ENCODE assay signal across 16 mouse cellular contexts in genomic region chr10:90507561-90507960, GRCm38 (mm10).
DNase-seq lines count a peak whose midpoint lies in the region; ATAC-seq and TF ChIP-seq lines count a peak whose summit lies in the region.
"Had no signal": no experiment of that assay in that cellular context is flagged by ENCODE, and none has a peak within 500 bp of the region (broad histone marks: within the 10 kb centered on the region; RNA-seq: fewer than 3 reads in every experiment).

No protein-coding gene starts in this region.

- H3K27ac ChIP-seq in ES-E14 (ENCODE audit: insufficient read depth, low read depth, low read length, poor library complexity, severe bottlenecking) = no peak overlapping the region
- H3K27ac ChIP-seq in stomach, embryonic 15.5 days = no peak overlapping the region
- H3K27ac ChIP-seq in kidney, embryonic 15.5 days = no peak overlapping the region
- H3K27ac ChIP-seq: embryonic facial prominence, embryonic 13.5 days; forebrain, embryonic 15.5 days; heart, embryonic 10.5 days; hindbrain, embryonic 12.5 days had no signal

- no peak overlapping the region for H3K9ac ChIP-seq in ES-E14 (ENCODE audit: insufficient read depth, low read depth, low read length, poor library complexity, severe bottlenecking)
- no peak overlapping the region for H3K9ac ChIP-seq in stomach, embryonic 15.5 days
- H3K9ac ChIP-seq in kidney, embryonic 15.5 days = no peak overlapping the region
- H3K9ac ChIP-seq: embryonic facial prominence, embryonic 13.5 days; forebrain, embryonic 15.5 days; hindbrain, embryonic 12.5 days had no signal

- H3K4me1 ChIP-seq in ES-E14 (ENCODE audit: control insufficient read depth in 2 of 2, insufficient read depth in 2 of 2, low read length in 2 of 2, poor library complexity in 1 of 2) = no peaks in the 10 kb centered on the region
- H3K4me1 ChIP-seq in stomach, embryonic 15.5 days = no peaks in the 10 kb centered on the region
- no peaks in the 10 kb centered on the region for H3K4me1 ChIP-seq in kidney, embryonic 15.5 days
- H3K4me1 ChIP-seq: embryonic facial prominence, embryonic 13.5 days; forebrain, embryonic 15.5 days; heart, embryonic 10.5 days; hindbrain, embryonic 12.5 days had no signal

- H3K9me3 ChIP-seq in ES-E14 (ENCODE audit: control insufficient read depth, insufficient read depth, low read depth, low read length) = no peaks in the 10 kb centered on the region
- H3K9me3 ChIP-seq in stomach, embryonic 15.5 days = no peaks in the 10 kb centered on the region
- no peaks in the 10 kb centered on the region for H3K9me3 ChIP-seq in kidney, embryonic 15.5 days (replicated peaks)
- H3K9me3 ChIP-seq: embryonic facial prominence, embryonic 13.5 days; forebrain, embryonic 15.5 days; heart, embryonic 10.5 days; hindbrain, embryonic 12.5 days had no signal

- no peaks in the 10 kb centered on the region for H3K27me3 ChIP-seq in stomach, embryonic 15.5 days (replicated peaks)
- no peaks in the 10 kb centered on the region for H3K27me3 ChIP-seq in kidney, embryonic 15.5 days
- H3K27me3 ChIP-seq: embryonic facial prominence, embryonic 13.5 days; forebrain, embryonic 15.5 days; hindbrain, embryonic 12.5 days had no signal

- no peak overlapping the region for H3K4me3 ChIP-seq in ES-E14 (ENCODE audit: insufficient read depth in 1 of 2, low read depth in 1 of 2, low read length in 2 of 2, poor library complexity in 1 of 2, severe bottlenecking in 1 of 2)
- H3K4me3 ChIP-seq in stomach, embryonic 15.5 days (replicated peaks) = no peak overlapping the region
- H3K4me3 ChIP-seq in kidney, embryonic 15.5 days (replicated peaks) = no peak overlapping the region
- H3K4me3 ChIP-seq: embryonic facial prominence, embryonic 13.5 days; forebrain, embryonic 15.5 days; heart, embryonic 10.5 days; hindbrain, embryonic 12.5 days had no signal

- in situ Hi-C loops in ES-E14 (cut with MboI; ENCODE audit: low sequenced_read_pairs in 2 of 2, unreplicated experiment in 2 of 2) = no loop called here

- 48% methylated on average over 1 of the region's 1 CpGs for WGBS in stomach, embryonic 15.5 days
- 68% methylated on average over 1 of the region's 1 CpGs for WGBS in kidney, embryonic 15.5 days

- peak; percentile 39; the same call in 1 of the 2 replicates for ATAC-seq in stomach, embryonic 15.5 days (ENCODE audit: insufficient read depth, low FRiP score, low read depth)
- no peak; the same call in 1 of the 2 replicates for ATAC-seq in kidney, embryonic 15.5 days (replicated peaks; ENCODE audit: low FRiP score)
- ATAC-seq: forebrain, embryonic 15.5 days; hindbrain, embryonic 16.5 days; inflammation-experienced regulatory T-cells, adult 6 months had no signal

- DNase-seq in lung, postnatal 10 days = peak; percentile 7
- no peak for DNase-seq in lung, postnatal 4 days
- DNase-seq in ES-CJ7 (ENCODE audit: low read depth, low spot score) (peak; percentile 65), ES-E14 (ENCODE audit: low read depth, low spot score) (peak; percentile 46)
- DNase-seq: adrenal gland, adult 8-10 months; adrenal gland, postnatal 36 days; heart, postnatal 10 days; heart, postnatal 4 days had no signal

- H3K36me3 ChIP-seq in ES-E14 (ENCODE audit: control insufficient read depth, insufficient read depth, low read length, poor library complexity, severe bottlenecking) = no peaks in the 10 kb centered on the region
- H3K36me3 ChIP-seq in stomach, embryonic 15.5 days = no peaks in the 10 kb centered on the region
- H3K36me3 ChIP-seq in kidney, embryonic 15.5 days = no peaks in the 10 kb centered on the region
- H3K36me3 ChIP-seq: embryonic facial prominence, embryonic 13.5 days; forebrain, embryonic 15.5 days; heart, embryonic 10.5 days; hindbrain, embryonic 12.5 days had no signal

- no peak overlapping the region for H3K4me2 ChIP-seq in stomach, embryonic 15.5 days
- H3K4me2 ChIP-seq in kidney, embryonic 15.5 days = no peak overlapping the region
- H3K4me2 ChIP-seq: embryonic facial prominence, embryonic 13.5 days; forebrain, embryonic 15.5 days; hindbrain, embryonic 12.5 days had no signal

TF ChIP-seq in ES-E14, 5 proteins besides CTCF, POLR2A, EP300 and RAD21:
- TF ChIP-seq MAFK (IDR thresholded peaks at IDR 0.05; ENCODE audit: insufficient read depth, low read depth, low read length) (no peak), ZNF384 (IDR thresholded peaks at IDR 0.05; ENCODE audit: low read depth, low read length) (no peak), HCFC1 (IDR thresholded peaks at IDR 0.05; ENCODE audit: borderline replicate concordance, insufficient read depth, low read length) (no peak), ZC3H11A (IDR thresholded peaks at IDR 0.05; ENCODE audit: borderline replicate concordance, low read depth, low read length) (no peak), CHD2 (IDR thresholded peaks at IDR 0.05; ENCODE audit: low read depth, low read length) (no peak)

Comparison
In these comparisons a context has a peak if more than half of its experiments do, and no peak if none do; other contexts are left out.
1. DNase-seq: peak in lung, postnatal 10 days (single experiment), ES-CJ7 (single experiment) and ES-E14 (single experiment); none in lung, postnatal 4 days (0 of 2).